Mouse (Mus musculus) layer of hippocampus, postnatal 10 days (tissue): ENCODE measurements at regions not wholly inside any gene's neighbourhood (a gene's known extent, or its start where the extent isn't known, plus 50 kb on each side); places are given as distances from the start of the nearest gene placed in this dataset.
A peak's percentile ranks its signal among the peaks of the same experiment; 100 is the strongest.

Source experiments
- DNase-seq, 2 experiments: peaks; one replicate each; pipeline ENCODE4 v3.0.0; 2021; ENCODE audit warnings: low spot score in 2 of 2

DNA sequence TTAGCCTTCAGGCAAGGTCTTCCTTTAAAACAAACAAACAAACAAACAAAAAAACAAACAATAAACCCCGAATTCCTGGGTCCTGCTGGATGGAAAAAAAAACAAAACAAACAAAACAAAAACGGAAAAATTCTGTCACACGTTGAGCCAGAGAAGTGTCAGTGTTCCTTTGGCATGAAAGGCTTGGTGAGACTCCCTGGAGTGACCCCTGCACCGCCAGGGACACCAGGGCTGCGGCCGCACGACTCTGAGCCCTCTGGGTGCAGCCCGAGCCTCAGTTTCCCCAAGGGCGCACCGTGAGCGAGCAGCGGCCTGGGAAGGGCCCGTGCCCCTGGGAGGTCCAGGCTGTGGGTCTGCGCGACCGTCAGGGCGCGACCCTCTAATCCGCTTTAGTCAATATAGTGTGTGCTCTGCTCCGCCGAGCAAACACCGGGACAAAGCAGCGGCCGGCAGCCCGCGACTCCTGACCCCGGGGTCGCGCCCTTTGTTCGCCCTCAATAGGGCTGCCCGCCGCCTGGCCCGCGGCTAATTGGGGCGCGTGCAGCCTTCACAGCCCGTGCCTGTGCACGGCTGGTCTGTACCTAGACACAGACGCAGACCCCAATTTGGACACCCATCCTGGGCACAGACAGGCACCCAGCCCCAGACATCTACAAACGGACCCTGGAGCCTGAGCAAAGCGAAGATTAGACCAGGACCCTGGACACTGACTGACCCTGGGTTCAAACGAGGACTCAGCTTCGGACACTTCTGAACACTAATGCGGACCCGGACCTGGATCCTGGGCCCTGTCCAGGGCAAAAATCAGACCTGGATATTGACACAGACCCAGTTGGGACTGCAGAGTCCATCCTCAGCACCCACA lies 74.0 kb upstream of the Ppara start:
- peak in 1 of 2 experiments; percentile 37 for DNase-seq

DNA sequence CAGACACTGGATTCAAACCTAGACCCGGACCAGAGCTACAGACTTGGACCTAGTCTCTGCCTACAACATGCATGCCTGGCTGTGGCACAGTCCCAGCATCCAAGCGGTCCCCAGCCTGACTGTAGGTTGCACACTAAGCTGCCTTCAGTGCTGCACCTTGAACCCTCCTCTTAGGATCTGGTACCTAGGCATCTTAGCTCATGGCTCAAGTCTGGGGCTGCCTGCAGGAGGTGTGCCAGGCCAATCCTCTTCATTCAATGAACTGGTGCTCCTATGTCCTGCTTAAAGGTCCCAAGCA lies 73.4 kb upstream of the Ppara start:
- DNase-seq = no peak

DNA sequence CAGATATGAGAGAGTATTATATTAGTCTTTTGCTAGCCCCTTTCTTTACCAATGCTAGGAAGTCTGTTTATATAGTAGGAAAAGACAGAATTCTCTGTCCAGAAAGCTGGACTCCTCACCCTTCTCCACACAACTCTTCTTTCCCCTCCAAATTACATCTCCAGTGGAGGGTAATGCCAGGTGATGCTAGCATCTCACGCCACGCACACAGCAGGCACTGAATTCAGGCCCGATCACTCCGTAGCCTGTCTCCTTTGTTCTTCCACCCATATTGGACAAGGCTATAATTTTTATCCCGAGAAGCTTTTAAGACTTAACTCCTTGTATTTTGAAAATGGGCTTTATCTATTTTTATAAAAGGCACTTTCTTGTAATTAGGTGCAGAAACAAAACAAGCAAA lies 73.0 kb upstream of the Ppara start:
- DNase-seq = peak in 1 of 2 experiments; percentile 18

GRCm38 (mm10) chr15:85662271-85662670 lies 72.5 kb upstream of the Ppara start:
- no peak for DNase-seq

DNA sequence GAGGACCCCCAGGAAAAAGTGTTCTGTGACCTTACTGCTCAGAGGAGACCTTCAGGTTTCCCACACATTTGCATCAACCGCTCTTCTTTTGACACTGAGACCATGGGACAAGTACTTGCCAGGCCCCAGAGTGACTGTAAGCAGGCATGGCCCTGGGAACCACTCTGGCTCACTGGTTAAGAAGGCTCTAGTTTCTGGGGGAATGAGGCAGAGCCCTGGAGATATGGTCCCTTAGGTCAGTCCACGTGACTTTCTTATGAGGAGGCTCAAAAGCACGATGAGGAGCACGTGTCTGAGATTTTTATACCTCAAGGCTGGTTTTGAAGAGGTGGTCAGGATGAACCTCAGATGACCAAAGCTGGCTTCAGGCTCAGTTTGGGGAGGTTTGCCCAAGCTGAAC lies 72.1 kb upstream of the Ppara start:
- DNase-seq = no peak

DNA sequence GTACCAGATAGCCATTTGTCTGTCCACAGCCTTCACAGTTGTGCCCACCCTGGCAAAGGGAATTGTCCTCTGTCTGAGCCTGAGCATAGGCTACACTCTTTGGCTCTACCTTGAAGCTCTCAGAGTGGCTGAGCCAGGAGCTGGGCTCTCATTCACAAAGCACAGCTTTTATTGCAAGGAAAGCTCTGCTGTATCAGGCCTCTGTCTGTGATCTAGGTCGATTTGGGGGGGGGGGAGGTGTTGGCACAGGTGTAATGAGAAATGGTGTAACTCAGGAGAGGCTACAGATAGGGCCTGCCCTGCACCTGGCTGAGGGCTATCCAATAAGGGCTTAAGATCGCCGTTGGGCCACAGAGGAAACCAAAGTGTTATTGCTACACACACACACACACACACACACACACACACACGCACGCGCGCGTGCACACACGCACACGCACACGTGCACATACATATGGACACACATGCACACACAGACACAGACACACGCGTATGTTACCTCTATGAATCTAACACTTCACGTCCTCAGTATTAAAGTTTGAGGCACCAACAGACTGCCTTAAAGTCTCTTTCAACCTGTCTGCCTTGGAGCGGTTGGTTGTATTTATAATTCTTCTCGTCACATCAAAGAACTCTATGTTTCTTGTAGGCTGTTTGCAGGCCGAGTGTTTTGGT lies 70.9 kb upstream of the Ppara start:
- peak in 1 of 2 experiments; percentile 44 for DNase-seq

DNA sequence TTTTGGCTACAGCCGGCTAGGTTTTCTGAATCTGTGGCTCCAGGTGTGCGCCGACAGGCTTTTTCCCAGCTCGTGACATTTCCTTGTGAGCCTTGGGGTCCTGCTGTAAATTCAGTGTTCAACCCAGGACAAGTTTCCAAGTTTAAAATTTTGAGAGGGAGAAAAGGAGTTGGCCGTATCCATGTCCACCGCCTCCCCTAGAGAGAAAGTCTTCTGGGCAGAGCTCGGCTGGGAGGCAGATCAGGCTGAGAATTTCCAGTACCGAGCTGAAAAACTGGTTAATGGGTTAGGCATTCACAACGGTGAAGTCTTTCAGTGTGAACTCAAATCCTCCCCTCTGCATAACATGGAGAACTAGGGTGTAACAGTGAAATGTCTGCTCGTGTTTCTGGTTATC lies 70.4 kb upstream of the Ppara start:
- DNase-seq = peak; percentile 48 to 50

GRCm38 (mm10) chr15:85665181-85665821 lies 69.5 kb upstream of the Ppara start:
- DNase-seq = peak; percentile 39 to 44

- peak in 1 of 2 experiments; percentile 59 for DNase-seq
Observed at GRCm38 (mm10) chr15:85666496-85666895, 68.3 kb upstream of the Ppara start.

DNA sequence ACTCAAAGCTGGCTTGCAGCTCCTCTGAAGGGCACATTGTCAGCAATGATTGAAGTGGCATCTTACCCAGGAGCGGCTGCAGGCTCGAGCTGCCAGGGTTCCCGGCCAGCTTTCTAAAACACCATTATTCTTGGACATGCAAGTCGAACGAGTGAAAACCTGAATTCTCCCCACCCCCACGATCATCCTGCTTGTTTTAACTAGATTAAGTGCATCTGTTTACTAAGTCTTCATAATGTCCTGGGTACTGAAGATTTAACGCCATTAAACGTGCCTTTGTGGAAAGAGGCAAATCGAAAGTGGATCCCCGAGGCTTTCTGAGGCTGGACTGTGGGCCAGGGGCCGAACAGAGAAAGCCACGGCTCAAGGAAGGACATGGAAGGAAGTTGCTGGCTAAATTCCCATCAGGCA lies 67.4 kb upstream of the Ppara start:
- DNase-seq = peak in 1 of 2 experiments; percentile 75

GRCm38 (mm10) chr15:85667906-85668590 lies 66.7 kb upstream of the Ppara start:
- DNase-seq = no peak

DNA sequence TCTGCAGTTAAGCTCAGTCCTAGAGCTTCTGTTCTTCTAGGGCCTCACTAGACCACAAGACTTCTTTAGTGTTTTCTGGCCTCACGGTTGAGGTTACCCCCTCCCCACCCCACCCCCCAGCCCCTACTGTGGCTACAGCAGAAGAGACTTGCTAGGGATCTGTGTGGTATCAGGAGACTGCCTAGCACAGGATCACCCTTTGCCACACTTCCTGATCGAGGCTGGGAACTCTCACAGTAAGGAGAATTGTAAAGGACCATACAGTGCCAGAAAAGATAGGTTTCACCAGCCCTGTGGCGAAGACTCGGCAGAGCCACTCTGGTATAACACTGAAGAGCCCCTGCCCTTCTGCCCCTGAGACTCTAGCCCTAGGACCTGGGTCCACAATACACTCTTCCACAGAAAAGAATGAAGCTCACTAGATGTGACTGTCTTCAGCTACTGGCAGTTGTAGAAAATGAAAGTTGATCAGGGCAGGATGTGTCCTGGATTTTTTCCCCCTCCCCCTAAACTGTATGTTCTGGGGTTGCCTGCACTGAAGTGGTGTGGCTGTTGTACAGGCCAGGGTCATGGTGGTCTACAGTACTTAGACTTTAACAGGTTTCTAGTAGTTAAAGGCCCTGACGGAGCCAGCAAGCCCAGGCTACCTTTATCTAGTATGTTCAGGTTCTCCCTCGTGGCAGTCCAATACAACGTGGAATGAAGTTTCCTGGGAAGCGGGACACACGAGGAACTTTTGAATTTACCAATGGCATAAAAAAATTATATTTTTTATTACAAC lies 65.7 kb upstream of the Ppara start:
- peak in 1 of 2 experiments; percentile 36 for DNase-seq

- peak in 1 of 2 experiments; percentile 85 for DNase-seq
Observed at GRCm38 (mm10) chr15:85669652-85670175, 65.1 kb upstream of the Ppara start.

- peak; percentile 83 to 87 for DNase-seq
Observed at GRCm38 (mm10) chr15:85670176-85670788, 64.5 kb upstream of the Ppara start.

- peak; percentile 95 to 97 for DNase-seq
Observed at GRCm38 (mm10) chr15:85670789-85671700, 63.7 kb upstream of the Ppara start.

DNA sequence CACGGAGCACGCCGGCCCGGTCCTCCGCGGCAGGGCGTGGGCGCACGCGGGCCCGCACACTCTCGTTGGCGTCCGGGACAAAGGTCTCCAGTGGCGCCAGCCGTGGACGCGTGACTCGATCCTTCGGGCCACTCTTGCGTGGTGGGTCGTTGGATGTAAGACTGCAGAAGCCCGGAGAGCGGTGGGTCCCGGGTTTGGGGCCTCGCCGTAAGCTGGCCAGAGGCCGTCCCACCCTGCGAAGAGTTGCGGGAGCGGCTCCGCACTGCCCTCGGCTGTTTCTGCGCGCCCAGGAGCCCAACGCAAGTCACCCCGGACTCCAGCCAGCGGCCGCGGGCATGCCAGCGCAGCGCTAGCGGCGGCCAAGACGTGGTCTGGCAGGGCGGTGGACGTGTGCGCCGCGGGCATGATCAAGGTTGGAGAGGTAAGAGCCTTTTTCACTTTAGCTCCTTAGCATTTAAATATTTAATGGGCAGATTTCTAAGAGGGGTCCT lies 63.0 kb upstream of the Ppara start:
- no peak for DNase-seq

- DNase-seq = no peak
Observed at GRCm38 (mm10) chr15:85672376-85672775, 62.4 kb upstream of the Ppara start.

DNA sequence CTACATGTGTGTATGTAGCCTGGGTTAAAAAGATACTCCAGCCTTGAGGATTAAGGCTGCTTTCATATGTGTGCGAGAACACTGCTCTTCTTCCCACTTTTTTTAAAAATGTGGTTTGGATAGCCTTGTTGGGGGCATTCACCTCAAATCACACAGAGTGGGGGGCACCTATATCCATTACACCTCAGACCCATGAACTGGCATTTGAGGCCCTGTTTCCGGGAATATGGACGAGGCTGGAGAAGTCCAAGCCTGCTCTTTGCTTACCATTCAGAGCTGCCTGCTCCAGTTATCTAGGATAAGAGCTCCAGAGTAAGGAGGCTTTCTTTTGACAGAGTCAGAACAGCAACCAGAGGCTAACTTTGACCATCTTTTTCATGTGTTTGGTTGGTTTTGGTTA lies 61.9 kb upstream of the Ppara start:
- no peak for DNase-seq

DNA sequence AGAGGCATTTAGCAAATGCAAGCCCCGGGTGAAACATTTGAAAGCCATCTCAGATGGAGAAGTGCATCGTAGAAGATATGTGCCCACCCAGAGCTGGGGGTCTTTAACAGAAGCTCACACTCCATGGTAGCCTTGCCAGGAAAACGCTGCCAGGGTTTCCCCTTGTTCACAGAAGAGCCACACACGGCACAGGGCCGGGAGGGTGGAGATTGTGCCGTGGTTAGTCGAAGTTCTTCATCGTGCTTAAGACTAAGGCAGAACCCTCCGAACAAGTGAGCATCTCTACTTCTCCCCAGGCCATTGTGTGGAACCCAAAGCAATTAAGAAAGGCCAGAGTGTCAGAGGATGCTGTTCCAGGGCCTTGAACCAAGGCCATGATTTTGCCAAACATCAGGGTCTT lies 61.3 kb upstream of the Ppara start:
- DNase-seq = no peak
